Comparison of ENCODE assay signal across 11 mouse cellular contexts in the genomic region with DNA sequence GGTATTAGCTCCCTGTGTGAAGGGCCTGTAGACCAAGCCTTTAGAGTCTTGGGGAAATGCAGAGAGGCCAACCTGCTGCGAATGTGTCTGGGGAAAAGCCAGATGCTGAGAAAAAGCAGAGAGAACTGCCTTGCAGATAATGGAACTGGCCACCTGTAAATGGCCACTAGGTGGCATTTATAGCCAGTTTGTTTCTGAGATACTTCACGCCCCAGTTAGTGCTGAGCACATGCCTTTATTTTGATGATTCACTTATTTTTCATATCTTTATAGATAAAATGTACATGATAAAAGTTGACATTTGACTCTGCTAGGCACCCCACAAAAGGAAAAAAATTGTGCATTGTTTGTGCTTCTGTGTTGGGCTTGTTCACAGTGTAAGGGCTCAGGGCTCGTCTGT. TPM values are rescaled to one million over a fixed set of nuclear protein-coding genes. Genes with fewer than 3 reads are reported as not detected.
DNase-seq lines count a peak whose midpoint lies in the region; ATAC-seq and TF ChIP-seq lines count a peak whose summit lies in the region.
"Had no signal": no experiment of that assay in that cellular context is flagged by ENCODE, and none has a peak within 500 bp of the region (broad histone marks: within the 10 kb centered on the region; RNA-seq: fewer than 3 reads in every experiment).

No protein-coding gene starts in this region.

- H3K27me3 ChIP-seq in heart, postnatal 0 days (ENCODE audit: control insufficient read depth, insufficient read depth, low read length): no peaks in the 10 kb centered on the region
- no peaks in the 10 kb centered on the region for H3K27me3 ChIP-seq in heart, embryonic 11.5 days (ENCODE audit: control insufficient read depth, insufficient read depth, low read length)
- no peaks in the 10 kb centered on the region for H3K27me3 ChIP-seq in midbrain, embryonic 11.5 days (ENCODE audit: control insufficient read depth, insufficient read depth, low read length)
- H3K27me3 ChIP-seq in midbrain, embryonic 16.5 days (ENCODE audit: control insufficient read depth, insufficient read depth, low read depth, low read length): no peaks in the 10 kb centered on the region
- H3K27me3 ChIP-seq: lung, embryonic 15.5 days had no signal

- peak; percentile 70 for TF ChIP-seq CTCF in heart, postnatal 0 days (IDR thresholded peaks at IDR 0.05; ENCODE audit: low read depth)
- peak; percentile 44 for TF ChIP-seq CTCF in cortical plate, adult 2 months (IDR thresholded peaks at IDR 0.05; ENCODE audit: extremely low read depth, insufficient read depth, low read length)

- DNase-seq in heart, postnatal 0 days (ENCODE audit: low spot score): peak; percentile 33
- DNase-seq in midbrain, embryonic 11.5 days (ENCODE audit: low spot score, missing footprints): peak; percentile 85
- DNase-seq in retina, embryonic 14.5 days (ENCODE audit: low spot score): peak; percentile 71
- DNase-seq in spleen, postnatal 36 days (ENCODE audit: low spot score in 2 of 2): no peak
- no peak for DNase-seq in right cerebral cortex, postnatal 4 days
- DNase-seq: gastrocnemius, postnatal 10 days had no signal

- no peak for TF ChIP-seq EP300 in heart, postnatal 0 days (IDR thresholded peaks at IDR 0.05; ENCODE audit: low read depth)

- no peak; the same call in 1 of the 2 replicates for ATAC-seq in heart, postnatal 0 days (ENCODE audit: insufficient read depth, low read depth)
- ATAC-seq in heart, embryonic 11.5 days (replicated peaks; ENCODE audit: insufficient number of reproducible peaks, low FRiP score, low TSS enrichment): no peak
- no peak for ATAC-seq in midbrain, embryonic 11.5 days (ENCODE audit: low FRiP score)
- ATAC-seq in midbrain, embryonic 16.5 days: no peak

- 45% methylated on average over 3 of the region's 3 CpGs for WGBS in heart, postnatal 0 days
- WGBS in heart, embryonic 11.5 days (ENCODE audit: insufficient replicate concordance): 54% methylated on average over 3 of the region's 3 CpGs
- 67% methylated on average over 3 of the region's 3 CpGs for WGBS in midbrain, embryonic 11.5 days
- 59% methylated on average over 3 of the region's 3 CpGs for WGBS in midbrain, embryonic 16.5 days

- TF ChIP-seq POLR2A in cortical plate, adult 2 months (IDR thresholded peaks at IDR 0.05; ENCODE audit: extremely low read depth, insufficient read depth, low read length): no peak

- peaks cover 57% of the 10 kb centered on the region for H3K36me3 ChIP-seq in heart, postnatal 0 days (replicated peaks; ENCODE audit: control insufficient read depth, insufficient read depth, low read length)
- peaks cover 13% of the 10 kb centered on the region; the same call in 1 of the 2 replicates for H3K36me3 ChIP-seq in heart, embryonic 11.5 days (ENCODE audit: control insufficient read depth, insufficient read depth, low read length)
- H3K36me3 ChIP-seq in midbrain, embryonic 11.5 days (ENCODE audit: control insufficient read depth, insufficient read depth, low read length): peaks cover 8% of the 10 kb centered on the region; the same call in 1 of the 2 replicates
- peaks cover 45% of the 10 kb centered on the region for H3K36me3 ChIP-seq in midbrain, embryonic 16.5 days (ENCODE audit: control insufficient read depth, insufficient read depth, low read length)

- H3K9me3 ChIP-seq in heart, postnatal 0 days (replicated peaks; ENCODE audit: control insufficient read depth, low read length): no peaks in the 10 kb centered on the region
- no peaks in the 10 kb centered on the region for H3K9me3 ChIP-seq in heart, embryonic 11.5 days (replicated peaks; ENCODE audit: control insufficient read depth, low read length)
- no peaks in the 10 kb centered on the region for H3K9me3 ChIP-seq in midbrain, embryonic 11.5 days (ENCODE audit: control insufficient read depth, low read length)
- H3K9me3 ChIP-seq in midbrain, embryonic 16.5 days (replicated peaks; ENCODE audit: control insufficient read depth, low read length, poor library complexity, severe bottlenecking): no peaks in the 10 kb centered on the region
- H3K9me3 ChIP-seq: lung, embryonic 15.5 days had no signal

- H3K27ac ChIP-seq in heart, postnatal 0 days (ENCODE audit: low read depth): no peak overlapping the region
- H3K27ac ChIP-seq in heart, embryonic 11.5 days (ENCODE audit: low read depth, low read length): no peak overlapping the region
- no peak overlapping the region for H3K27ac ChIP-seq in midbrain, embryonic 11.5 days (ENCODE audit: low read depth, low read length)
- H3K27ac ChIP-seq in midbrain, embryonic 16.5 days (ENCODE audit: low read length): no peak overlapping the region
- H3K27ac ChIP-seq in cortical plate, adult 2 months (ENCODE audit: insufficient read depth, low read length): no peak overlapping the region
- H3K27ac ChIP-seq: lung, embryonic 15.5 days had no signal

- H3K4me2 ChIP-seq in heart, postnatal 0 days (ENCODE audit: low read depth, low read length): no peak overlapping the region
- no peak overlapping the region for H3K4me2 ChIP-seq in heart, embryonic 11.5 days
- no peak overlapping the region for H3K4me2 ChIP-seq in midbrain, embryonic 11.5 days
- H3K4me2 ChIP-seq in midbrain, embryonic 16.5 days (ENCODE audit: low read length): no peak overlapping the region
- H3K4me2 ChIP-seq: lung, embryonic 15.5 days had no signal

- H3K9ac ChIP-seq in heart, postnatal 0 days (replicated peaks; ENCODE audit: low read depth, low read length): no peak overlapping the region
- H3K9ac ChIP-seq in heart, embryonic 11.5 days (ENCODE audit: low read depth, low read length): no peak overlapping the region
- no peak overlapping the region for H3K9ac ChIP-seq in midbrain, embryonic 11.5 days (ENCODE audit: low read length)
- no peak overlapping the region for H3K9ac ChIP-seq in midbrain, embryonic 16.5 days (ENCODE audit: low read depth, low read length)
- H3K9ac ChIP-seq: lung, embryonic 15.5 days had no signal

- H3K4me3 ChIP-seq in heart, postnatal 0 days (ENCODE audit: low read depth, low read length): no peak overlapping the region
- no peak overlapping the region for H3K4me3 ChIP-seq in heart, embryonic 11.5 days (ENCODE audit: low read depth, low read length)
- H3K4me3 ChIP-seq in midbrain, embryonic 11.5 days (ENCODE audit: low read depth, low read length): no peak overlapping the region
- H3K4me3 ChIP-seq in midbrain, embryonic 16.5 days (ENCODE audit: low read depth, low read length): no peak overlapping the region
- H3K4me3 ChIP-seq in cortical plate, adult 2 months (ENCODE audit: insufficient read depth, low read length): no peak overlapping the region
- H3K4me3 ChIP-seq: lung, embryonic 15.5 days had no signal

- no peaks in the 10 kb centered on the region for H3K4me1 ChIP-seq in heart, postnatal 0 days (ENCODE audit: control insufficient read depth, insufficient read depth)
- no peaks in the 10 kb centered on the region for H3K4me1 ChIP-seq in heart, embryonic 11.5 days (ENCODE audit: control insufficient read depth, insufficient read depth, low read length)
- H3K4me1 ChIP-seq in midbrain, embryonic 11.5 days (ENCODE audit: control insufficient read depth, insufficient read depth, low read length): no peaks in the 10 kb centered on the region
- H3K4me1 ChIP-seq in midbrain, embryonic 16.5 days (ENCODE audit: control insufficient read depth, insufficient read depth, low read length): no peaks in the 10 kb centered on the region
- 0 out of 2 replicates have a peak, but pooled peaks cover 2% of the 10 kb centered on the region for H3K4me1 ChIP-seq in cortical plate, adult 2 months (ENCODE audit: control insufficient read depth, insufficient read depth, low read length)
- H3K4me1 ChIP-seq: lung, embryonic 15.5 days had no signal

RNA-seq across cellular contexts. Expression of a gene that starts 17.7 kb away (rescaled TPM):
- total RNA-seq in heart, postnatal 0 days (2014; rRNA removed; ENCODE audit: low replicate concordance): 6.1 and 17.5 TPM in 2 replicates
- polyA plus RNA-seq in heart, postnatal 0 days (2015; fragmentation: Nextera tagmentation; extraction: Ambion mirVana): 23.7 and 24.3 TPM in 2 replicates
- 31.9 and 38.6 TPM in 2 replicates for polyA plus RNA-seq in heart, embryonic 11.5 days (2014; fragmentation: Nextera tagmentation; extraction: Ambion mirVana)
- 87.9 and 96.4 TPM in 2 replicates for polyA plus RNA-seq in midbrain, embryonic 11.5 days (2014; fragmentation: Nextera tagmentation; extraction: Ambion mirVana)
- polyA plus RNA-seq in midbrain, embryonic 16.5 days (2015; fragmentation: Nextera tagmentation; extraction: Ambion mirVana): 363 and 379 TPM in 2 replicates
- polyA plus RNA-seq in cortical plate, adult 2 months (2012; rRNA removed): 98.7 and 107 TPM in 2 replicates

RNA-seq across cellular contexts. Expression of a gene that starts 33.6 kb away (rescaled TPM):
- not detected in 2 replicates for total RNA-seq in heart, postnatal 0 days (2014; rRNA removed; ENCODE audit: low replicate concordance)
- 0.30 TPM in 1 of 2 replicates, not detected in the other for polyA plus RNA-seq in heart, postnatal 0 days (2015; fragmentation: Nextera tagmentation; extraction: Ambion mirVana)
- polyA plus RNA-seq in heart, embryonic 11.5 days (2014; fragmentation: Nextera tagmentation; extraction: Ambion mirVana): 0.86 and 1.8 TPM in 2 replicates
- 1.7 and 3.1 TPM in 2 replicates for polyA plus RNA-seq in midbrain, embryonic 11.5 days (2014; fragmentation: Nextera tagmentation; extraction: Ambion mirVana)
- 5.2 and 5.5 TPM in 2 replicates for polyA plus RNA-seq in midbrain, embryonic 16.5 days (2015; fragmentation: Nextera tagmentation; extraction: Ambion mirVana)
- not detected in 2 replicates for polyA plus RNA-seq in cortical plate, adult 2 months (2012; rRNA removed)
- total RNA-seq: gastrocnemius, postnatal 10 days had no signal
- polyA plus RNA-seq: testis, adult 2 months had no signal

RNA-seq across cellular contexts. Expression of a gene that starts 49.7 kb away (rescaled TPM):
- total RNA-seq in heart, postnatal 0 days (2014; rRNA removed; ENCODE audit: low replicate concordance): not detected in 2 replicates
- polyA plus RNA-seq in heart, postnatal 0 days (2015; fragmentation: Nextera tagmentation; extraction: Ambion mirVana): not detected in 2 replicates
- polyA plus RNA-seq in heart, embryonic 11.5 days (2014; fragmentation: Nextera tagmentation; extraction: Ambion mirVana): not detected in 2 replicates
- not detected in 2 replicates for polyA plus RNA-seq in midbrain, embryonic 11.5 days (2014; fragmentation: Nextera tagmentation; extraction: Ambion mirVana)
- polyA plus RNA-seq in midbrain, embryonic 16.5 days (2015; fragmentation: Nextera tagmentation; extraction: Ambion mirVana): not detected in 2 replicates
- polyA plus RNA-seq in cortical plate, adult 2 months (2012; rRNA removed): not detected in 2 replicates
- total RNA-seq: gastrocnemius, postnatal 10 days had no signal

Comparison
In these comparisons a context has a peak if more than half of its experiments do, and no peak if none do; other contexts are left out.
1. DNase-seq: peak in heart, postnatal 0 days (single experiment), midbrain, embryonic 11.5 days (single experiment) and retina, embryonic 14.5 days (single experiment); none in spleen, postnatal 36 days (0 of 2) and right cerebral cortex, postnatal 4 days (single experiment).